Mouse (Mus musculus) MEL (cell line): ENCODE measurements at regions not wholly inside any gene's neighbourhood (a gene's known extent, or its start where the extent isn't known, plus 50 kb on each side); places are given as distances from the start of the nearest gene placed in this dataset.

Experiments
- BHLHE40 ChIP-seq: IDR thresholded peaks from 2 replicates; pipeline ENCODE4 v1.6.1; 2012; ENCODE audit warnings: low read depth, mild to moderate bottlenecking, inconsistent platforms, low read length, improper control_type of control experiment, borderline replicate concordance
- CTCF ChIP-seq, 3 experiments: IDR thresholded peaks in 2 of 3; conservative IDR thresholded peaks in 1 of 3; 2 replicates each; pipeline ENCODE4 v1.5.1; 2011 to 2012; ENCODE audit warnings: low read length in 3 of 3, low read depth in 2 of 3, mild to moderate bottlenecking in 2 of 3, improper control_type of control experiment in 1 of 3, inconsistent platforms in 1 of 3, mixed read lengths in 1 of 3, moderate library complexity in 1 of 3; ENCODE audit not compliant: control insufficient read depth in 1 of 3, insufficient read depth in 1 of 3, poor library complexity in 1 of 3, severe bottlenecking in 1 of 3
- E2F4 ChIP-seq: IDR thresholded peaks from 2 replicates; pipeline ENCODE4 v1.6.1; 2011; ENCODE audit warnings: low read depth, low read length, improper control_type of control experiment, borderline replicate concordance
- EP300 ChIP-seq, 2 experiments: IDR thresholded peaks; 2 replicates each; pipeline ENCODE4 v1.6.1; 2011; ENCODE audit warnings: improper control_type of control experiment in 2 of 2, low read length in 2 of 2, low read depth in 1 of 2, mild to moderate bottlenecking in 1 of 2
- GATA1 ChIP-seq: IDR thresholded peaks from 2 replicates; pipeline ENCODE4 v1.6.1; 2011; ENCODE audit warnings: low read depth, low read length, improper control_type of control experiment
- MAX ChIP-seq: IDR thresholded peaks from 2 replicates; pipeline ENCODE4 v1.6.1; 2011; ENCODE audit warnings: low read length, improper control_type of control experiment
- MAZ ChIP-seq: IDR thresholded peaks from 2 replicates; pipeline ENCODE4 v1.6.1; 2012; ENCODE audit warnings: low read depth, mild to moderate bottlenecking, inconsistent platforms, low read length, improper control_type of control experiment
- MYC ChIP-seq: IDR thresholded peaks from 2 replicates; pipeline ENCODE4 v1.6.1; 2011; ENCODE audit warnings: low read depth, mild to moderate bottlenecking, low read length, improper control_type of control experiment, moderate library complexity
- POLR2A ChIP-seq, 2 experiments: IDR thresholded peaks; 2 replicates each; pipeline ENCODE4 v1.6.1; 2011 to 2012; ENCODE audit warnings: low read length in 2 of 2, mild to moderate bottlenecking in 2 of 2, control low read depth in 1 of 2, improper control_type of control experiment in 1 of 2, low read depth in 1 of 2, moderate library complexity in 1 of 2; ENCODE audit not compliant: control insufficient read depth in 1 of 2, insufficient read depth in 1 of 2, poor library complexity in 1 of 2
- TAL1 ChIP-seq: IDR thresholded peaks from 2 replicates; pipeline ENCODE4 v1.6.1; 2012; ENCODE audit warnings: mild to moderate bottlenecking, inconsistent platforms, low read length, moderate library complexity, mixed read lengths
- TBP ChIP-seq: IDR thresholded peaks from 2 replicates; pipeline ENCODE4 v1.8.0; 2011; ENCODE audit warnings: low read depth, low read length, improper control_type of control experiment
- TCF12 ChIP-seq: IDR thresholded peaks from 2 replicates; pipeline ENCODE4 v1.6.1; 2014; ENCODE audit warnings: low read depth, mild to moderate bottlenecking, inconsistent platforms, low read length, improper control_type of control experiment, moderate library complexity
- UBTF ChIP-seq: IDR thresholded peaks from 2 replicates; pipeline ENCODE4 v1.6.1; 2012; ENCODE audit warnings: low read depth, mild to moderate bottlenecking, inconsistent platforms, low read length, improper control_type of control experiment, moderate library complexity, borderline replicate concordance; ENCODE audit not compliant: insufficient read depth
- ZKSCAN1 ChIP-seq: IDR thresholded peaks from 2 replicates; pipeline ENCODE4 v1.6.1; 2012; ENCODE audit warnings: low read depth, mild to moderate bottlenecking, inconsistent platforms, low read length, improper control_type of control experiment, moderate library complexity

DNA sequence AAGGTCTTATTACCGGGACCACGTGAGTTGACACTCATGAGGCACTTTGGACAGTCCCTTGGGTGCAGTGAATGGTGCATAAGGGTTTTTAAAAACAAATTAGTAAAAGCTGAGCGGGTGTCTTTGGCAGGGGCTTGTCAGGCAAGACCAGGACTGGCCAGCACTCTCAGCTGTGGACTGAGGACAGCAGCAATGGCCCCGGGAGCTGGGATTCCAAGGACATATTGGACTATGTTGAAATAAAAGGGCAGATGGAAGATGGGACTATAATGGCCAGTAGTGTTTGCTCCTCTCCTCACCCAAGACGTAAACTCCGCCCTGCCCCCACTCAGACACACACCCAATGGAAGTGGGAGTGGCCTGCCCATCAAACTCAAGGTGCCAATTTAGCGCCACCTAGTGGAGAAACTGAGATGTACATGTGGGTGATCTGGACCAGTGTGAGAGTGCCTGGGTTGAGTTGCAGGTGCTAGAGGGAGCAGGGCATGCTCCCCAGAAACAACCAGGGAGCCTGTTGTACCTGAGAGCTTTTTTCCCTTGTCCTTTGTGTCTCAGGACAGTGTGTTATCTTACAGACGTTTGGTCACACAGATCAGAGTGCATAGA is 111.8 kb upstream of the Csf3r start:
- TF ChIP-seq CTCF (IDR thresholded peaks at IDR 0.05 in 2 of 3, conservative IDR thresholded peaks at IDR 0.05 in 1 of 3; ENCODE audit: control insufficient read depth in 1 of 3, insufficient read depth in 1 of 3, low read depth in 2 of 3, low read length in 3 of 3, poor library complexity in 1 of 3, severe bottlenecking in 1 of 3), result peak; percentile 39 to 46 (median 41); a peak in 5 of 6 replicates
- TF ChIP-seq TCF12, result no peak
- TF ChIP-seq MAZ, result no peak
- no peak for TF ChIP-seq BHLHE40
- no peak for TF ChIP-seq ZKSCAN1
- TF ChIP-seq TAL1, result no peak
- TF ChIP-seq UBTF, result no peak
- TF ChIP-seq POLR2A (IDR thresholded peaks at IDR 0.05; ENCODE audit: control insufficient read depth in 1 of 2, insufficient read depth in 1 of 2, low read depth in 1 of 2, low read length in 2 of 2, poor library complexity in 1 of 2), result no peak
- TF ChIP-seq EP300 (IDR thresholded peaks at IDR 0.05; ENCODE audit: low read depth in 1 of 2, low read length in 2 of 2), result no peak
- TF ChIP-seq GATA1, result no peak
- no peak for TF ChIP-seq TBP
- TF ChIP-seq MAX, result no peak
- no peak for TF ChIP-seq MYC
- no peak for TF ChIP-seq E2F4
